Mouse (Mus musculus) CH12.LX (cell line): ENCODE data around the gene Tmem259. TPM values are rescaled to one million over a fixed set of nuclear protein-coding genes. Genes with fewer than 3 reads are reported as not detected.

Source experiments
- DNase-seq: peaks from one replicate; pipeline ENCODE4 v3.0.0-alpha.2; 2013; ENCODE audit errors: extremely low read depth
- H3K27ac ChIP-seq: 2 replicates; pipeline ENCODE4 v1.5.1; 2012; ENCODE audit warnings: low read depth, mild to moderate bottlenecking, control low read depth, moderate library complexity; ENCODE audit not compliant: insufficient read depth
- H3K27me3 ChIP-seq: replicated peaks from 2 replicates; pipeline ENCODE3; 2012; ENCODE audit warnings: inconsistent platforms
- H3K36me3 ChIP-seq, 2 experiments: replicated peaks in 1 of 2; 2 replicates each; pipeline versions ENCODE3 to v1.6.1; 2012; ENCODE audit warnings: inconsistent platforms in 1 of 2, low read length in 1 of 2, mild to moderate bottlenecking in 1 of 2, mixed read lengths in 1 of 2, moderate library complexity in 1 of 2; ENCODE audit not compliant: control insufficient read depth in 1 of 2, insufficient read depth in 1 of 2
- H3K4me1 ChIP-seq, 2 experiments: 2 replicates each; pipeline ENCODE4 v1.6.1; 2012; ENCODE audit warnings: inconsistent platforms in 1 of 2, moderate library complexity in 1 of 2; ENCODE audit not compliant: insufficient read depth in 2 of 2, control insufficient read depth in 1 of 2
- H3K4me2 ChIP-seq: 2 replicates; pipeline ENCODE4 v1.6.1; 2012; ENCODE audit warnings: low read depth, mild to moderate bottlenecking, control low read depth; ENCODE audit not compliant: poor library complexity, insufficient read depth, severe bottlenecking
- H3K4me3 ChIP-seq, 3 experiments: fragments of 150-350 bp in 1 of 3; sonication (generic) in 1 of 3; replicated peaks in 1 of 3; 2 replicates each; pipeline versions ENCODE3 to v1.5.1; 2011 to 2012; ENCODE audit warnings: low read depth in 2 of 3, low read length in 2 of 3, mild to moderate bottlenecking in 2 of 3, moderate library complexity in 2 of 3, control low read depth in 1 of 3, improper control_type of control experiment in 1 of 3, inconsistent platforms in 1 of 3, mixed read lengths in 1 of 3; ENCODE audit not compliant: poor library complexity in 1 of 3
- H3K79me2 ChIP-seq: replicated peaks from 2 replicates; pipeline ENCODE4 v1.6.1; 2012; ENCODE audit warnings: mild to moderate bottlenecking, moderate library complexity; ENCODE audit not compliant: control insufficient read depth, poor library complexity, insufficient read depth, severe bottlenecking; ENCODE audit errors: extremely low read depth
- H3K9ac ChIP-seq: 2 replicates; pipeline ENCODE4 v1.6.1; 2012; ENCODE audit warnings: low read depth, mild to moderate bottlenecking, control low read depth, moderate library complexity; ENCODE audit not compliant: insufficient read depth
- H3K9me3 ChIP-seq: replicated peaks from 2 replicates; pipeline ENCODE3; 2012; ENCODE audit warnings: low read length, inconsistent platforms, mixed read lengths
- CHD1 ChIP-seq: IDR thresholded peaks from 2 replicates; pipeline ENCODE4 v1.6.1; 2012; ENCODE audit warnings: low read depth, low read length, improper control_type of control experiment, inconsistent platforms
- CHD2 ChIP-seq: IDR thresholded peaks from 2 replicates; pipeline ENCODE4 v1.6.1; 2011; ENCODE audit warnings: low read length, improper control_type of control experiment
- CTCF ChIP-seq, 2 experiments: IDR thresholded peaks in 1 of 2; conservative IDR thresholded peaks in 1 of 2; 2 replicates each; pipeline ENCODE4 v1.5.1; 2011 to 2012; ENCODE audit warnings: low read depth in 2 of 2, low read length in 2 of 2, improper control_type of control experiment in 1 of 2, inconsistent platforms in 1 of 2, mild to moderate bottlenecking in 1 of 2, moderate library complexity in 1 of 2
- E2F4 ChIP-seq: IDR thresholded peaks from 2 replicates; pipeline ENCODE4 v1.6.1; 2011; ENCODE audit warnings: low read depth, low read length, improper control_type of control experiment; ENCODE audit not compliant: insufficient replicate concordance
- ELF1 ChIP-seq: IDR thresholded peaks from 2 replicates; pipeline ENCODE4 v1.6.1; 2014; ENCODE audit warnings: low read depth, mild to moderate bottlenecking, inconsistent platforms, low read length, improper control_type of control experiment
- ETS1 ChIP-seq: conservative IDR thresholded peaks from 2 replicates; pipeline ENCODE4 v1.6.1; 2012; ENCODE audit warnings: low read depth, mild to moderate bottlenecking, inconsistent platforms, low read length, improper control_type of control experiment, moderate library complexity
- GABPA ChIP-seq: IDR thresholded peaks from 2 replicates; pipeline ENCODE4 v1.6.1; 2012; ENCODE audit warnings: low read depth, low read length, improper control_type of control experiment, inconsistent platforms; ENCODE audit not compliant: insufficient replicate concordance
- HCFC1 ChIP-seq: IDR thresholded peaks from 2 replicates; pipeline ENCODE4 v1.6.1; 2012; ENCODE audit warnings: low read depth, mild to moderate bottlenecking, inconsistent platforms, low read length, improper control_type of control experiment
- JUN ChIP-seq: IDR thresholded peaks from 2 replicates; pipeline ENCODE4 v1.6.1; 2011; ENCODE audit warnings: low read depth, mild to moderate bottlenecking, low read length, improper control_type of control experiment, moderate library complexity; ENCODE audit not compliant: insufficient read depth
- JUND ChIP-seq: conservative IDR thresholded peaks from 2 replicates; pipeline ENCODE4 v1.6.1; 2011; ENCODE audit warnings: low read depth, low read length, improper control_type of control experiment
- MAFK ChIP-seq: IDR thresholded peaks from 2 replicates; pipeline ENCODE4 v1.6.1; 2011; ENCODE audit warnings: low read length, improper control_type of control experiment; ENCODE audit not compliant: insufficient replicate concordance
- MAX ChIP-seq: IDR thresholded peaks from 2 replicates; pipeline ENCODE4 v1.6.1; 2011; ENCODE audit warnings: low read length, improper control_type of control experiment
- MAZ ChIP-seq: IDR thresholded peaks from 2 replicates; pipeline ENCODE4 v1.6.1; 2012; ENCODE audit warnings: low read depth, mild to moderate bottlenecking, inconsistent platforms, low read length, improper control_type of control experiment, moderate library complexity
- MEF2A ChIP-seq: IDR thresholded peaks from 2 replicates; pipeline ENCODE4 v1.6.1; 2014; ENCODE audit warnings: low read depth, mild to moderate bottlenecking, inconsistent platforms, low read length, improper control_type of control experiment, borderline replicate concordance
- MXI1 ChIP-seq: IDR thresholded peaks from 2 replicates; pipeline ENCODE4 v1.6.1; 2011; ENCODE audit warnings: mild to moderate bottlenecking, low read depth, low read length, improper control_type of control experiment
- MYC ChIP-seq: IDR thresholded peaks from 2 replicates; pipeline ENCODE4 v1.6.1; 2011; ENCODE audit warnings: low read depth, mild to moderate bottlenecking, improper control_type of control experiment, low read length
- POLR2A ChIP-seq: IDR thresholded peaks from 2 replicates; pipeline ENCODE4 v1.6.1; 2011; ENCODE audit warnings: low read depth, mild to moderate bottlenecking, improper control_type of control experiment, low read length
- POLR2AphosphoS2 ChIP-seq: IDR thresholded peaks from 2 replicates; pipeline ENCODE4 v1.6.1; 2011; ENCODE audit warnings: low read depth, low read length, improper control_type of control experiment
- RAD21 ChIP-seq: IDR thresholded peaks from 2 replicates; pipeline ENCODE4 v1.6.1; 2011; ENCODE audit warnings: low read depth, mild to moderate bottlenecking, low read length, improper control_type of control experiment, moderate library complexity
- RCOR1 ChIP-seq: conservative IDR thresholded peaks from 2 replicates; pipeline ENCODE4 v1.6.1; 2012; ENCODE audit warnings: low read depth, mild to moderate bottlenecking, inconsistent platforms, low read length, improper control_type of control experiment
- SIN3A ChIP-seq: IDR thresholded peaks from 2 replicates; pipeline ENCODE4 v1.6.1; 2012; ENCODE audit warnings: low read length, improper control_type of control experiment, inconsistent platforms
- SMC3 ChIP-seq: IDR thresholded peaks from 2 replicates; pipeline ENCODE4 v1.6.1; 2011; ENCODE audit warnings: low read depth, low read length, improper control_type of control experiment
- TCF12 ChIP-seq: IDR thresholded peaks from 2 replicates; pipeline ENCODE4 v1.6.1; 2014; ENCODE audit warnings: low read depth, mild to moderate bottlenecking, inconsistent platforms, low read length, improper control_type of control experiment
- UBTF ChIP-seq: IDR thresholded peaks from 2 replicates; pipeline ENCODE4 v1.6.1; 2012; ENCODE audit warnings: low read depth, mild to moderate bottlenecking, inconsistent platforms, low read length, improper control_type of control experiment, moderate library complexity
- USF1 ChIP-seq: IDR thresholded peaks from 2 replicates; pipeline ENCODE4 v1.6.1; 2014; ENCODE audit warnings: low read depth, mild to moderate bottlenecking, inconsistent platforms, low read length, improper control_type of control experiment
- USF2 ChIP-seq: conservative IDR thresholded peaks from 2 replicates; pipeline ENCODE4 v1.6.1; 2011; ENCODE audit warnings: low read depth, low read length, improper control_type of control experiment
- ZC3H11A ChIP-seq: IDR thresholded peaks from 2 replicates; pipeline ENCODE4 v1.6.1; 2012; ENCODE audit warnings: low read depth, mild to moderate bottlenecking, inconsistent platforms, low read length, improper control_type of control experiment
- ZKSCAN1 ChIP-seq: IDR thresholded peaks from 2 replicates; pipeline ENCODE4 v1.6.1; 2012; ENCODE audit warnings: low read depth, inconsistent platforms, low read length, improper control_type of control experiment, borderline replicate concordance
- ZMIZ1 ChIP-seq: IDR thresholded peaks from 2 replicates; pipeline ENCODE4 v1.6.1; 2012; ENCODE audit warnings: low read depth, mild to moderate bottlenecking, inconsistent platforms, low read length, improper control_type of control experiment
- dilution Hi-C: fragments of 300-500 bp; cut with MboI; formaldehyde crosslinking; loops from 2 replicates; pipeline ENCODE4 v1.14.3; 2020; ENCODE audit warnings: low sequenced_read_pairs; ENCODE audit not compliant: extremely low pct_unique_long_range_greater_than_20kb, extremely low pct_ligation_motif_present
- in situ Hi-C: fragments of 300-500 bp; cut with MboI; formaldehyde crosslinking; loops from 3 replicates; pipeline ENCODE4 v1.14.3; 2019; ENCODE audit warnings: low sequenced_read_pairs, low pct_ligation_motif_present, low pct_unique_long_range_greater_than_20kb, mixed read lengths
- polyA plus RNA-seq: library from polyadenylated mRNA; unstranded; fragments of >175 nt; gene quantifications from 2 replicates; pipeline ENCODE4 v1.2.1, GENCODE M21; 2012; ENCODE audit warnings: low read depth; ENCODE audit not compliant: insufficient read length
- total RNA-seq, 2 experiments: library from RNA; depleted of rRNA; stranded (reverse); fragments of 300-350 nt in 1 of 2; fragments of >200 nt in 1 of 2; gene quantifications; 2 replicates each; pipeline ENCODE4 v1.2.3; 2012 to 2014

Tmem259 gene
- total and polyA plus RNA-seq, 3 experiments: 50.1 to 84.2 (median 71.7) TPM

DNA sequence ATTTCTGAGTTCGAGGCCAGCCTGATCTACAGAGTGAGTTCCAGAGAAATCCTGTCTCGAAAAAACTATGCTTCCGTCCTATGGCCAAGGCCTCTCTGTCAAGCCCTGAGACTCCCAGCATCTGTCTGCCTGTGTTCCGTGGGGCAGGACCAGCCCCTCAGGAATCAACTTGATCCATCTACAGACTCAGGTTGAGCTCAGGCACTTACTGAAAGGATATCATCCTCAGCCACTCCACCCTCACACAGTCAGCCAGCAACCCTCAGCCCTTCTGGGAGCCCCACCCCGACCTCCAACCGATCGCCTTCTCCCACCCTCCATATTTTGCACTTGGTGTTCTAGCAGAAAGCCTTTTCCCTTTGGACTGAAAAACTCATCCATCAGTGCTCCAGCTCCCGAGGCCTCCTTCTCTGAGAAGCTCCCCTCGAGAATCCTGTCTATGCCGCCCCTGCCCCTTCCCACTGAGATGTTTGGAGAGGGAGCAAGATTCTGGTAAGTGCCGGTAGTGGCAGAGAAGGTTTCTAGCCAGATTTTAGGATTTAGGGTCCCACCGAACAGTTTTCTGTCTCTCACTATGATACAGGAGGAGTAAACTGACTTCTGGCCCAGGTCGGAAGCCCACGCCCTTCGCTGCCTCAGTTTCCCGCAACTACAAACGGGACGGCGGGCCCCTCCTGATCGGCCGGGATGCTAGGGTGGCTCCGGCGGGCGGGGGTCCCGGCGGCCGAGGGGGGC, 3.8 kb upstream of the Tmem259 start:
- no peak for TF ChIP-seq SIN3A
- no peak for TF ChIP-seq JUN
- no peak for TF ChIP-seq CHD1
- TF ChIP-seq USF2: no peak
- no peak for TF ChIP-seq CHD2
- TF ChIP-seq ZC3H11A: no peak
- TF ChIP-seq ELF1: no peak
- no peak for TF ChIP-seq E2F4
- no peak for TF ChIP-seq ZMIZ1
- no peak for TF ChIP-seq CTCF (conservative IDR thresholded peaks at IDR 0.05 in 1 of 2, IDR thresholded peaks at IDR 0.05 in 1 of 2; ENCODE audit: low read depth in 2 of 2, low read length in 2 of 2)
- TF ChIP-seq ZKSCAN1: no peak
- TF ChIP-seq TCF12: no peak
- TF ChIP-seq POLR2A: no peak
- in situ Hi-C loops (loop anchor here (5.0 kb wide), 2 partner anchors 124 to 154 kb away; partner anchors contain the start of gene Cbarp), dilution Hi-C loops (no loop called here)
- Histone ChIP-seq H3K4me1 (peaks cover 12 to 44% of the 10 kb centered on the region in 2 experiments), H3K27ac (no peak overlapping the region), H3K27me3 (peaks cover 3% of the 10 kb centered on the region), H3K9me3 (peaks cover 14% of the 10 kb centered on the region), H3K4me3 (peak overlapping the region; percentile 37 to 67 (median 66)), H3K4me2 (peak overlapping the region; percentile 27), H3K79me2 (peaks cover 11% of the 10 kb centered on the region), H3K9ac (peak overlapping the region; percentile 35; the same call in 1 of the 2 replicates), H3K36me3 (peaks cover 11 to 24% of the 10 kb centered on the region in 2 experiments)
- no peak for DNase-seq

DNA sequence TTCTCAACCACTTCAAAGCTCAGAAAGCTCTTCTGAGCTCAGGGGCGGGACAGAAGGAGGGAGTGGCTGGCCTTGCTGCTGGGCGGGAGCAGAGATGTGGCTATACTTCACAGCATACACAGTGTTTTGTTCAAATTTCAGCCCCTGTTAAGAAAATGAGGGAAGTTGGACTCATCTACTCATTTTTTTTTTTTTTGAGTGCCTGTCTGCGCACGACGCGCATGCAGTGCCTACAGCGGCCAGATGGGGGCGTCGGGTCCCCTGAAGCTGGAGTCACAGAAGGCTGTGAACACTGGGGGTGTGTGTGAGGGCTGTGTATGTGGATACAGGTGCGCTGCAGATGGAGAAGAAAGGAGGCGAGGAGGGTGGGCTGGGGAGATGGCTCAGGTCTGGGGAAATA, 2.8 kb upstream of the Tmem259 start:
- Histone ChIP-seq H3K9me3 (peaks cover 9% of the 10 kb centered on the region), H3K27ac (0 out of 2 replicates have a peak overlapping the region, but pooled peaks have one; percentile 26), H3K4me3 (peak overlapping the region in 2 of 3 experiments; percentile 0 to 89), H3K79me2 (peaks cover 19% of the 10 kb centered on the region), H3K27me3 (peaks cover 3% of the 10 kb centered on the region), H3K4me1 (peaks cover 16 to 52% of the 10 kb centered on the region in 2 experiments), H3K36me3 (peaks cover 3 to 20% of the 10 kb centered on the region in 2 experiments), H3K9ac (peak overlapping the region; percentile 68), H3K4me2 (peak overlapping the region; percentile 81)
- dilution Hi-C loops: no loop called here
- in situ Hi-C loops: loop anchor here (5.0 kb wide), 2 partner anchors 125 to 155 kb away; partner anchors contain the start of gene Cbarp
- DNase-seq: peak; percentile 89
- peak; percentile 71 to 91 for TF ChIP-seq CTCF (conservative IDR thresholded peaks at IDR 0.05 in 1 of 2, IDR thresholded peaks at IDR 0.05 in 1 of 2; ENCODE audit: low read depth in 2 of 2, low read length in 2 of 2)
- no peak for TF ChIP-seq MYC
- TF ChIP-seq ELF1: no peak
- TF ChIP-seq ETS1: no peak
- TF ChIP-seq E2F4: 0 out of 2 replicates have a peak, but pooled peaks have one; percentile 19
- TF ChIP-seq HCFC1: no peak
- TF ChIP-seq CHD2: no peak
- TF ChIP-seq MAFK: no peak
- no peak for TF ChIP-seq ZC3H11A
- no peak for TF ChIP-seq UBTF
- no peak for TF ChIP-seq POLR2AphosphoS2
- TF ChIP-seq JUND: no peak
- TF ChIP-seq JUN: no peak
- TF ChIP-seq ZKSCAN1: no peak
- peak; percentile 65 for TF ChIP-seq RAD21
- TF ChIP-seq SMC3: peak; percentile 72
- no peak for TF ChIP-seq MAX
- no peak for TF ChIP-seq MEF2A
- no peak for TF ChIP-seq CHD1
- TF ChIP-seq USF1: no peak
- no peak for TF ChIP-seq MAZ
- TF ChIP-seq TCF12: no peak
- no peak for TF ChIP-seq GABPA
- TF ChIP-seq MXI1: no peak; the same call in 1 of the 2 replicates
- TF ChIP-seq RCOR1: no peak
- no peak for TF ChIP-seq ZMIZ1
